Mouse (Mus musculus): ENCODE results near the gene Fto. TPM values are rescaled to one million over a fixed set of nuclear protein-coding genes. Genes with fewer than 3 reads are reported as not detected.

Fto gene
- total RNA-seq, 2 experiments from 2014 or later = 146 to 151 TPM

GRCm38 (mm10) chr8:91632411-91632810, 319.1 kb downstream of the Fto start:
- Histone ChIP-seq H3K27ac (no peak overlapping the region), H3K4me3 (no peak overlapping the region)
- TF ChIP-seq CTCF (conservative IDR thresholded peaks at IDR 0.05) = no peak
- DNase-seq (ENCODE audit: low spot score in 2 of 2) = no peak

- no peak overlapping the region for H3K27ac ChIP-seq
- H3K4me3 ChIP-seq = no peak overlapping the region
- no peak for DNase-seq (ENCODE audit: low spot score in 2 of 2)
- TF ChIP-seq CTCF (conservative IDR thresholded peaks at IDR 0.05) = no peak
These were observed 322.1 kb downstream of the Fto start for GRCm38 (mm10) chr8:91635406-91635805.

GRCm38 (mm10) chr8:91636887-91637286, 323.6 kb downstream of the Fto start:
- Histone ChIP-seq H3K4me3 (no peak overlapping the region), H3K27ac (no peak overlapping the region)
- DNase-seq (ENCODE audit: low spot score in 2 of 2) = no peak
- TF ChIP-seq CTCF (conservative IDR thresholded peaks at IDR 0.05) = no peak

- H3K4me3 ChIP-seq = peak overlapping the region; percentile 43
- peak; percentile 66 to 67 for DNase-seq (ENCODE audit: low spot score in 2 of 2)
- TF ChIP-seq CTCF (conservative IDR thresholded peaks at IDR 0.05) = no peak
- H3K27ac ChIP-seq = peak overlapping the region; percentile 71
These were observed 324.4 kb downstream of the Fto start for GRCm38 (mm10) chr8:91637684-91638083.

GRCm38 (mm10) chr8:91638256-91638655, 324.9 kb downstream of the Fto start:
- TF ChIP-seq CTCF (conservative IDR thresholded peaks at IDR 0.05) = no peak
- peak overlapping the region; percentile 71 for H3K27ac ChIP-seq
- DNase-seq (ENCODE audit: low spot score in 2 of 2) = no peak
- peak overlapping the region; percentile 43; the same call in 1 of the 2 replicates for H3K4me3 ChIP-seq

- H3K4me3 ChIP-seq = no peak overlapping the region
- no peak overlapping the region for H3K27ac ChIP-seq
- TF ChIP-seq CTCF (conservative IDR thresholded peaks at IDR 0.05) = no peak
- DNase-seq (ENCODE audit: low spot score in 2 of 2) = no peak
These were observed 327.1 kb downstream of the Fto start for GRCm38 (mm10) chr8:91640471-91640870.

- DNase-seq (ENCODE audit: low spot score in 2 of 2) = no peak
- TF ChIP-seq CTCF (conservative IDR thresholded peaks at IDR 0.05) = no peak
- no peak overlapping the region for H3K4me3 ChIP-seq
- no peak overlapping the region for H3K27ac ChIP-seq
These were observed 332.2 kb downstream of the Fto start for GRCm38 (mm10) chr8:91645484-91645883.

- Histone ChIP-seq H3K4me3 (no peak overlapping the region), H3K27ac (no peak overlapping the region)
- TF ChIP-seq CTCF (conservative IDR thresholded peaks at IDR 0.05) = no peak
- DNase-seq (ENCODE audit: low spot score in 2 of 2) = no peak
These were observed 334.6 kb downstream of the Fto start for GRCm38 (mm10) chr8:91647959-91648358.

- TF ChIP-seq CTCF (conservative IDR thresholded peaks at IDR 0.05) = no peak
- H3K27ac ChIP-seq = no peak overlapping the region
- DNase-seq (ENCODE audit: low spot score in 2 of 2) = no peak
- no peak overlapping the region for H3K4me3 ChIP-seq
These were observed 335.5 kb downstream of the Fto start for GRCm38 (mm10) chr8:91648776-91649175.

GRCm38 (mm10) chr8:91653561-91653960, 340.2 kb downstream of the Fto start:
- Histone ChIP-seq H3K4me3 (no peak overlapping the region), H3K27ac (no peak overlapping the region)
- DNase-seq (ENCODE audit: low spot score in 2 of 2) = no peak
- no peak for TF ChIP-seq CTCF (conservative IDR thresholded peaks at IDR 0.05)

- H3K27ac ChIP-seq = no peak overlapping the region
- H3K4me3 ChIP-seq = no peak overlapping the region
- no peak for DNase-seq (ENCODE audit: low spot score in 2 of 2)
- no peak for TF ChIP-seq CTCF (conservative IDR thresholded peaks at IDR 0.05)
These were observed 344.1 kb downstream of the Fto start for GRCm38 (mm10) chr8:91657381-91657780.

- no peak overlapping the region for H3K4me3 ChIP-seq
- H3K27ac ChIP-seq = no peak overlapping the region
- DNase-seq (ENCODE audit: low spot score in 2 of 2) = no peak
- TF ChIP-seq CTCF (conservative IDR thresholded peaks at IDR 0.05) = no peak
These were observed 347.6 kb downstream of the Fto start for GRCm38 (mm10) chr8:91660879-91661278.

GRCm38 (mm10) chr8:91669461-91670071, 356.2 kb downstream of the Fto start:
- Histone ChIP-seq H3K4me3 (no peak overlapping the region), H3K27ac (no peak overlapping the region)
- DNase-seq (ENCODE audit: low spot score in 2 of 2) = no peak
- TF ChIP-seq CTCF (conservative IDR thresholded peaks at IDR 0.05) = no peak

GRCm38 (mm10) chr8:91676928-91677327, 363.6 kb downstream of the Fto start:
- Histone ChIP-seq H3K27ac (no peak overlapping the region), H3K4me3 (no peak overlapping the region)
- TF ChIP-seq CTCF (conservative IDR thresholded peaks at IDR 0.05) = no peak
- peak; percentile 68 to 72 for DNase-seq (ENCODE audit: low spot score in 2 of 2)

All from layer of hippocampus, adult 2 months (tissue).